Mouse (Mus musculus): ENCODE data around the gene Dclk2.

Gene Dclk2

DNA sequence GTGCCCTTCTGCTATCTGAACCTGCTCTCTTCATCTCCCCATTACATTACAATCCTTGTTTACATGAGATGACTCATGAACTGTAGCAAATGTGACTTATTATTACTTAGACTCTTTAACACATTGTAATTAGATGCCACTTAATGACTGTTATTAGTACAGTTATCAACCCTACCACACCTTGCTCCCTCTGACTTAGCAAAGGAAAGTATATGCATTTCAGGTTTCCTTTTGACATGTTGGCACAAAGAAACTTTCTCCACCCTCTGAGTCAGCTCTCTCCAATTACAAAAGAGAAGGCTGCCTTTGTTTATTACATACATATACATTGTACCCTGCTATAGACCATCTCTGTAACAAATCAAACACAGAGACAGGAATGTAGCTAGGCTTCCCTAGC lies 33.1 kb downstream of the Dclk2 start:
- no peak for DNase-seq

DNA sequence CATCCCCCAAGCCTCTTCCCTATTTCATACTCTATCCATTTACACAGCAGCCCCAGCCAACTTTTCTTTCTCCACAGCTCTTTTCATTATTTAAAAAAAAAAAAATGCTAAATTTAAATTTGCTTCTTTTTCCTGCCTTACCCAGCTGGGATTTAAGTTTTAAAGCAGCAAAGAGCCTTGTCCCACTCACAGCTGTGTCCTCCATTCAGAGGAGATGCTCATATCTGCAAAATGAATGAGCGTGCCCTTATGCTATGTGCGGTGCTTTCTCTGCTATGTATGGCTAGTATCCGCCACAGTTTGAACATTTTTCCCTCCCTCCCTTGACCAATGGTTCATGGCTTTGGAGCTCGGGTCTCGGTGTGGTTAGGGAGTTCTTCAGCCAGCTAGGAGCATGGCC lies 35.5 kb downstream of the Dclk2 start:
- no peak for DNase-seq

DNA sequence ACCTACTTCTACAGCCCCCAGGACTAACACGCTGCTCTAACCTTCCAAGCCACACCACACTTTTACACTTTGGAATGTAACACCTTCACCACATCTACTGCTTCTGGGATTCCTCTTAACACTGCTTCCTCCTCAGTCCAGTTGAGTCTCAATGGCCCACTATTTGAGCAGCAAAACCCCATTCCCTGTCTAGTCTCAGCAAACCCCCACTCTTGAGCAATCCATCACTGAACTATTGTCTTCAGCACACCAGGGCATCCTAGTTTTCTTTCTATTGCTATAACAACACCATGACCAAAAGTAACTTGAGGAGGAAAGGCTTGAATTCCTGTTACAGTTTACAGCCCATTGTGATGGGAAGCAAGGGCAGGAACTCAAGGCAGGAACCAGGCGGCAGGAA lies 36.2 kb downstream of the Dclk2 start:
- DNase-seq = no peak

DNA sequence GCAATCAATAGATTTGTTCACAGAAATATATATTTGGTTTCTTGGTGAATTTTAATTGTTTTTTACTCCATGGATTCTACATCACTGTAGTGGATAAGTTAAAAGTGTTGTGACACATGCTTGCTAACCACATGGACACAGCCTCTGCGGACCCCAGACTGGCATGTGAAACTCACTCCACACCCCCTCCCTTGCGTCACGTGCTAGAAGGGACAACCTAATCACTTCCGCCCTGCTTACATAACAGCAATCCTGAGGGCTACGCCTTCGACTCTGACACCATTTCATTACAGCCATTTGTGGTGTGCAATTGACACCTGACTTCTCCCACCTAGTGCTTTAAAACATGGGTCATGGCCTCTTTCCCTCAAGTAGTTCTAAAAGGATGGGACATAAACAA lies 36.7 kb downstream of the Dclk2 start:
- DNase-seq = no peak

DNA sequence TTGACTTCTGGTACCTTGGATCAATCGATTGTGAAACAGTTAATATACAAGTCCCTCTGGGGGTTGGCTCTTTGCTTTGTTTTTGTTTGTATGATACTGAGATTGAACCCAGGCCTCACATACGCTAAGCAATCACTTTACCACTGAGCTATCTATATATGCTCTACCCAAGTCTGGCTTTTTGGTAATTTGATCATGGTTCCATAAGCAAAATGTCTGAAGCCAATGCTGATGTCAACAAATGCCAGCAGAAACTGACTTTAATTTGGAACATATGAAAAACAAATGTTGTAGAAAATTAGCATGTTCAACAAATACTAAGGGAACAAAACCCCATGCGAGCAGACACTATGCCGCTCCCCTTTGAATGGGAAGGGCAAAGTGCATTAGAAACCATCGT lies 44.7 kb downstream of the Dclk2 start:
- DNase-seq = no peak

DNA sequence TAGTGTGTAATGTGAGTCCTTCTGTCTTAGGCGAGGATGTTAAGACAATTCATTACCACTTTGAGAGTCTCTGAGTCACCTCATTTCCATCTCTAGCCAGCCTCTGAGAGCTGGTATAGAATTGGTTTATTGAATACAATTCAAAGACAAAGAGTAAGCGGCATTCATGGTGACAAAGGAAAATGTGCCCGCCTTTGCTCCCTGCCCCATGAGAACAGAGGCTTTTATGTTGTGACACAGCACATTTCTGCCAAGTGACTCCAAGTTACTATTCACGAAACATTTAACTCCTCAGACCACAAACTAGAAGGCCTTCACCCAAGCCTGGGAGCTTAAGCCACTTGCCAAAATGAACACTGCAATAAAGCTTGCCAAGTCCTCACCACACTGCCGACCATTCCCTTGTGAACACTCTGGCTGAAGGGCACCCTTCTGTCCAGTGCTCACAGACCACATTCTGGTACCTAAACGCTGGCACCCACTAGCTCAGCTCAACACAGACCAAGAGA lies 47.5 kb downstream of the Dclk2 start:
- no peak for DNase-seq

DNA sequence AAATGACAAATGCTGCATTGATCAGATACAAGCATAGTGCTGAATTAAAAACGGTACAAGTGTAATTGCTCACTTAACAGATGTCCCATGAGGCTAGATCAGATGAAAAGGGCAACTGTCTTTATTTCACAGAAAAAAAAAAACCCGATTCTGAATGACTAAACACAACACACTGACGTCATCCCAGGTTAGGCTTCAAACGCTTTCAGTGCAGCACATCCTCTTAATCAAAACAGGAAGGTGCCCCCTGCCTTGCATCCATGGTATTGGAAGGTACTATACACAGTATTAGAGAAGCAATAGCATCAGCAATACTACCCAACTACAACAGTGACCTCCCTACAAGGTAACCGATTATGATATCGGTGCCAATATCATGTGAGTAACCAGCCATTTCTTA lies 49.7 kb downstream of the Dclk2 start:
- DNase-seq = no peak

DNA sequence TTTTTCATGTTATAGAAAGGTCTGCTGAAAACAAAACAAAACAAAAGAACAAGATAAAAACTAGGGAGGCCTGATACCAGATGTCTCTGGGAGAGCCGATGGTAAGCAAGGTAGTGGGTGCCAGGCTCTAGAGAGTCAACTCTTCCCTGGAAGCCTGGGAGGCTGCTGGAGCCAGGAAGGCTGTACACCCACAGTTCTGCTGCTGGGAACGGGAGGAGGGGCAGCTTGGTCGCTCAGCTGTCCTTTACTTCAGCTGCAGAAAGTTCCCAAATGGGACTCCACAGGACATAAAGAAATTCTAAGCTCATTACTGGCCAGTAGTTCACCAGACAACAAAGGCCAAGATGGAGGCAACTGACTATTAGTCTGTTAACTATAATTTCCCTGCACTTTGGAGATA lies 50.2 kb downstream of the Dclk2 start:
- DNase-seq = no peak

DNA sequence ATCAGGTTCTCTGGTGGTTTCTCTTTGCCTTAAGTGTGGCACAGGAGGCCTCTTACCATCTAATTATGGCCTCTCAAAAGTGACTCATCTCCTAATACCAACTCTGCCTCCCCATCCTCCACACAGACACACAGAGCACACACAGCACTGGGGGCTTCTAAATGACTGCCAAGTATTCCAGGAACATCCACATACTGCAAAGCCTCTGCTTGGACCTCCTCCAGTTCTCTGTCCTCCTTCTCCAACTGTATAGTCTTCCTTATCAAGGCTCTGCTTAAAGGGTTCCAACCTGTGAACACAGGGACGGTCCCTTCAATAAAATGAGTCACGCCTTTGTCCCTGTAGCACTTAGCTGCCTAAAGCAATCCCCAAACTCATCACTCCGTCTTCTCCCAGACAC lies 51.9 kb downstream of the Dclk2 start:
- DNase-seq = no peak

DNA sequence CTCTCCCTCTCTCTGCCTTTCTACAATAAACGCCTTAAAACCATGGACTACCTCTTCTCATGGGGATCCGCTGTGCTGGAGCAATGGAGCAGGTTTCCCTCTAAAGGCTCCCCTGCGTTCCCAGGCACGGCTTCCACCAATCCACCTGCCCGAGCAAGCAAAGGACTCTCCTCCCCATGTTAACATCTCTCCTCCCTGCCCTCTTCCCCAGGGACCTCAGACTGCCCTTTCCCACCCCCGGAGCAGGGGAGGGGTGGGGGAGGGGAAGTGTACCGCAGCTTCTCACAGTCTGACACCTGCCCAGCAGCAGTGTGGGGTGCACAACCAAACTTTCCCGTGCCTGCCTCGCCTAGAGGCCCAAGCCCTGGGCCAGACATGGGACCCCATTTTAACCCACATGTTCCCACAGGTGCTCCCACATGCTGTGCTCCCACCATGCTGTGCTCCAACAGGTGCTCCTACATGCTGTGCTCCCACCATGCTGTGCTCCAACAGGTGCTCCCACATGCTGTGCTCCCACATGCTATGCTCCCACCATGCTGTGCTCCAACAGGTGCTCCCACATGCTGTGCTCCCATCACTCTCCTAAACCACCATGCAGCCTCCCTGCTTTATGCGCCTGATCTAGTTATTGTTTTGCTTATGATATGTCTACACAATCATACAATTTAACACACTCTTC lies 57.2 kb downstream of the Dclk2 start:
- peak; percentile 33 for DNase-seq

DNA sequence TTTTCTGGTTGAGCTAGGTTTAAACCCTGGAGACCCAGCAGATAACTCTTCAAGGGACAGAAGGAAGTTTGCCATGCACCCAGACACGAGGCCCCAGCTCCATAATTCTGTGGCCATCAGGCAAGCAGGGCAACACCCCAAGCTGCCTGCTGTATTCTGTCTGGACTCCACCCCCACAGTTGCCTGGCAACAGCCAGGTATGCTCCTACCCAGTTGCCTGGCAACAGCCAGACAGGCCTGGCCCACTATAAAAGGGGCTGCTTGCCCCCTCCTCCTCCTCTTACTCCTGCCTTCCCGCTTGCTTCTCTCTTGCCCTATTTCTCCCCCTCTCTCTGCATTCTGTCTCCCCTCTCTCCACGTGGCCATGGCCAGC lies 57.7 kb downstream of the Dclk2 start:
- DNase-seq = peak; percentile 56

DNA sequence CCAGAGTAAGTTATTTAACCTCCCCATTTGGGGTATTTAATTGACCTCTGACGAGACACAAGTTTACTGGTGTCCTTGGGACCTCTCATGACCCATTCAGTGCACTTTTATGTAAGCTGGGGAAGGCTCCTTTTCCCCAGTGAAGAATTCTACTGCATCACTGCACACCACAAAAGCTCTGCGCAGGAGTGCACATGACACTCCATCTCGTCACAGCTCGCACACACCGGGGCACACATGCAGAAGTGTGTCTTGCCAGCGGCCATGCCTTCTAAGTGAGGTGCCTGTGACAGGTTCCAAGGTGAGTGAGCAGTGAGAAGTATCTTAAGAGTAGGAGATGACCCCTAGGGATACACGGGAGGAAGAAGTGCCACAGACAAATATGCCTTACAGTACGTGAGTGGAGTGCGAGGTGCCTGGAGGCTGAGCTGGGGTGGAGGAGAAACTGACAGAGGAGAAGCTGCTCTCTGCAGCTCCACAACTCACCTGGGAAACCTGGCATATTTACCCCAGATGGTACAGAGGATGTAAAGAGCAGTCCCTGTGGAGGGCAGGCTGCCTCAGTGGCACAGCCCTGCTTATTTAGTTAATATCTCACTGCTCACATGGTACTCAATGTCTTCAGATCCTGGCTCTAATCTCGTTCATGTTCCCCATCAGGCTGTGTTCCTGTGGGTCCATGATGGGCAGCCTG lies 58.3 kb downstream of the Dclk2 start:
- no peak for DNase-seq

DNA sequence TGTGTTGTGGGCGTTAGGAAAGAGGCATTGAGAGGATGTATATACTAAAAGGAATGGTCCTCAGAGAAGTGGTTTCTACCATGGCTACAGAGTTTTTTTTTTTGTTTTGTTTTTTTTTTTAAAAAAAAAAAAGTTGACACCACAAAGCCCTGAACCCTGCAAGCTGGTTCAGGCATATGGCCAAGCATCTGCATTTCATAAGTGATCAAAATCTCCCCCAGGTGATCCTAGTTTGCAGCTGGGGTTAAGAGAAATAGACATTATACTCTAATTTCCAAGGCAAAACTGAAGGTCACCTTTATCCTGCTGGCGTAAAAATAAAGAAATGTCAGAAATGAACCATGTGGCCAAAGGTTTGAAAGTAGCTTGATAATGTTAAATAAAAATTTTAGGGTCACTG lies 60.9 kb downstream of the Dclk2 start:
- DNase-seq = no peak

DNA sequence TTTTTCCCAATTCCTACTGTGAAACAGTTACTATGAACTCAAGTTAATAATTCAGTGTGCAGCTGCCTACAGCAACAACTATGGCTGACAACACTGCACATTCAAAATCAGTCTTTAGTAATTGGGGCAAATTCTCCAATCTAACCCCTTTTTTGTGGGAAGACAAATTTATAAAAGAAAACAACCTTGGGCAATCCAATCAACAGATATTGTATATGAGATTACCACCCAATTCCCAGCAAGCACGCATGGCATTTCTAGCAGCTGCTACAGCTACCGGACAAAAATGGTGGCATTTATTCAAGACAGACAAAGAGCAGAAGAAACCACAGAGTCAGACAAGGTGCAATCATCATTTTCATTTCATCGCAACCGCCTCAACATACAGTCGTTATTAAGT lies 62.0 kb downstream of the Dclk2 start:
- no peak for DNase-seq

DNA sequence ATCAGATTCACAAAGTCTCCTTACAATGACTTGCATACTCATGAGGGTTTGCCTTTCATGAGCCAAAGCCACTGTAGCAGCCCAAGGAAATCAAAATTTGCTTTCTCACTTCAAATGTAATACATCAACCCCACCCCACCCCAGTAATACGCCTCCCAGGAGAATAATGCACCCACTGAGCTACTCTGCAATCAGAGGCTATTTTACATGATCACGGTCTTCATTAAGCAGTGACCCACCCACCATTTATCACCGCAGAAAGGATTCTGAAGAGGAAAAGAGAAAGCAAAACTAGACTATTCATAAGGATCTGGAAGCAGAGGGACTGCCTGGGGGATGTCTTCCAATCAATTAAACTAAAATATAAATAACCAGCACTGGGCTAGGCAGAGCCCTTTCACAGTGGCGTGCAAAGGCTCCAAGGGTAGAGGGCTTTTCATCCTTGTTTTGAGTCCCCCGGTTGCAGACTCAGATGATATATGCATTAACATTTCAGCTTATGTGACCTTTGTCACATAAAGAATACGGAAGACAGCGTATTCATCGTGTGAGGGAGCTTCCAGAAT lies 62.7 kb downstream of the Dclk2 start:
- DNase-seq = no peak

DNA sequence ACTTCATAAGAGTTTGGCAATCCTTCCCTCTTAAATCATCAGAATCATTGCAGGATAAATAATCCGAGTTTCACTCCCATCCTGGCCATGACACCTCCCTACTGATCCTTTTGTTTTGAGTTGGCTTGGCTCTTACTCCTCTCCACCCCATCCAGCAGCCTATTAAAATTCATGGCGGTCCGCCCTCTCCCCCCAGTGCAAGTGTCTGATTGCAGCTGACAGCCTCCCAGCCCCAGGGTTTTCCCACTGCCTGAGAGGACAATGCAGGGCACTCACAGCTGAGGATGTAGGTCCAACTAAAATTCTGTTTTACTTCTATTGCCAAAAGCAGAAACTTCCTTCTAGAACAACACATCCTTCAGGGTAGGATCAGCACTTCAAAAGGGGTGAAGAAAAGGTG lies 67.8 kb downstream of the Dclk2 start:
- DNase-seq = peak; percentile 29

DNA sequence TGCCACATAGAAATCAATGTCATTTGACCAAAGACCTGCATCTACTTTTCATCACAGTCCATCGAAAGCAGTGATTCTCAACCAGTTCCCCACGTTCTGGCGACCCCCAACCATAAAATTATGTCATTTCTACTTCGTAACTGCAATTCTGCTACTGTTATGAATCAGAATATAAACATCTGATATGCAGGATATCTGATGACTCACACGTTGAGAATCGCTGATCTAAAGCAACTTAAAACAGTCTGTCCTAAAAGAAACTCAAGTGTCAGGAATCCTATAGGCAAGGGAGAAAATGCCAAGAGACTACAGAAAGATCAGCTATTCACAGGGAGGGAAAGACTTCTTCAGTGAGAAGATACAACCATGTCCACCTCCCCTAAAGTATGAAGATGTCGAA lies 69.5 kb downstream of the Dclk2 start:
- DNase-seq = no peak

DNA sequence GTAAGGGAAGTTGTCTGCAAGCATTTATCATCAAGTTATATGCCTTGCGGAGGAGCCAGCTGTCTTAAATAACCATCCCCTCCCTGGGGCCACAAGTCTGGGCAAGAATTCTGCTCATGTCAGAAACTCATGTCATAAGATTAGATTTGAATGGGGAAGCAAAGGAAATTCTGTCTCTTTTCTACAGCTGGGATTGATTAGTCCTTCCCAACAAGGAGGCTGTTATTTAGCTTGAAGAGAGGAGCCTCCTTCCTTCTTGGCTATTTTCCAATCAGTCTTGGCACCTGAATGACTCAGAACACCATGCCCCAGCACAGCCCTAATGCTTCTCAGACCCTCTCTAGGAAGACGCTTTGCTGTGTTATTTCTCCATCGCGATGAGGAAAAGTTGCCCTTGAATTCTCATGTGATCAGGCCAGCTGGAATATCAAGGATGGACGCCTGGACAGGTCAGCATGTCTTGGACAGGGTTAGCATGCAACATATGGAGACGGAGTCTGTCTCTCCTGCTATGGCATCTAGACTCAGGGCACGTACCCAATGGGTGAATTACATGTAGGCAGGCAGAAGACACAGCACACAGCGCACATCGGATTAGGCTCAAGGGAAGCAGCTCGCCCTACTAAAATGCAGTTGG lies 70.1 kb downstream of the Dclk2 start:
- DNase-seq = peak; percentile 85

DNA sequence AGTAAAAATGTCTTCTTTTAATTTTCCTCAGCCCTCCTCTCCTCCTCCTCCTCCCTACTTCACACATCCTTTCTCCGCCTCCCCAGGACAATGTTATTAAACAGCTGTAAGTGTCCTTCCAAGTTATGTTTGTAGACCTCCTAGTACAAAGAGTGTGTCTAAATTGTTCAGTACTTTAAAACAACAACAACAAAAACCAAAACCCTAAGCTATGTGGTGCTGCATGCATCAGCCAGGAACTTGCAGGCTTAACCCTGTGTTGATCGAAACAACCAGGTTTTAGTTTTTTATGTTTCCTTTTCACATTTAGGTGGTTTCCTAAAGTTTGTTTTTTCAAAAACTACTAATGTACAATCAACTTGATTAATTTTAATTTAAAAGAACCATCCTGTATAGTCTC lies 71.3 kb downstream of the Dclk2 start:
- no peak for DNase-seq

DNA sequence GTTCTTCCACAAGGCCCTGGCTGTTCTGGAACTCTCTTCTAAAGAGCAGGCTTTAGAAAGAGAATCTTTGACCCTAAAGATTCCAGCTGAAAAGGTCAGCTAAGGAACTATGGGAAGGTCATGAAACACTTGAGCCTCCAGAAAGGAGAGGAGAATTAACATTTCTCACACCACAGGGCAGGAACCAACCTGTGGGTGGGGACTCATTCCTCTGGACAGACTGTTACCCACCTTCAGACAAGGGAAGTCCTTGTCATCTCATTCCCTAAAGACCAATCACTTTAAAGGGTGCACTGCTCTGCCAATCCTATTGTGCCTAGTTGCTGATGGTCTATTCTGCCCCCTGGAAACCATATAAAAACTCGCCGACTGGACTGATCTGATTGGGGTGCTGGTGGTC lies 73.1 kb downstream of the Dclk2 start:
- no peak for DNase-seq

DNA sequence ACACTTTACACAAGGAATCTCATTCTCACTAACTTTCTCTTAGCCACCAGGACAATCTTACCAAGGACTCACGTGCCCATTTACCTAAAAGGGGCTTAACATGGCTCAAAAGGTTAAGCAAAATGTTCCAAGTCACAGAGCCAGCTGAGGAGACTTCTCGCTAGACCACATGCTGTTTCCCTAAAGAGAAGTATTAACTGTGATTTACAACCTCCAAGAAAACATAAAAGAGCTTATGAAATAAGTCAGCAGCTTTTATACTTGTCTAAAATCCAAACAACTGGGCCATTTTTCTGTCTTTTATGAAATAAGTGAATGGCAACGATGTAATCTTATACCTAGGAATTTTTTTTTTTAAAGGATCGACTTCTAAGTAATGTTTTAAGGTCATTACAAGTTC lies 74.6 kb downstream of the Dclk2 start:
- DNase-seq = no peak

DNA sequence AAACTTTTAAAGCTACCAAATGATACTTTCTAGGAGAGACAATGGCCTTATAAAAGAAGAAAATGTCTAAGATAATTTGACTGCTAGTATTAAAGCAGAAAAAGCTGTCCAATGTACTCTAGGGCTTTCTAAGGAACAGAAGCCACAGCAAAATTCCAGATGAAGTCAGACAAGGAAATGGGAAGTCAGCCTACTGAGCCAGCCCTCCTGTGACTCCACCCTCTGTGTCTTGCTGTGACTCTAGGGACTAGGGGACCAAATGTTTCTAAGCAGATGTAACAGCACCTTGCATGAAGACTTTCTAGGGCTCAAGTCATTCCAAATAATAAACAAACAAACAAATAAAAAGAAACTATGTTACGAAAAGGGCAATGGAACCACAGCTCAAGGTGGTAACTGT lies 75.1 kb downstream of the Dclk2 start:
- DNase-seq = no peak

DNA sequence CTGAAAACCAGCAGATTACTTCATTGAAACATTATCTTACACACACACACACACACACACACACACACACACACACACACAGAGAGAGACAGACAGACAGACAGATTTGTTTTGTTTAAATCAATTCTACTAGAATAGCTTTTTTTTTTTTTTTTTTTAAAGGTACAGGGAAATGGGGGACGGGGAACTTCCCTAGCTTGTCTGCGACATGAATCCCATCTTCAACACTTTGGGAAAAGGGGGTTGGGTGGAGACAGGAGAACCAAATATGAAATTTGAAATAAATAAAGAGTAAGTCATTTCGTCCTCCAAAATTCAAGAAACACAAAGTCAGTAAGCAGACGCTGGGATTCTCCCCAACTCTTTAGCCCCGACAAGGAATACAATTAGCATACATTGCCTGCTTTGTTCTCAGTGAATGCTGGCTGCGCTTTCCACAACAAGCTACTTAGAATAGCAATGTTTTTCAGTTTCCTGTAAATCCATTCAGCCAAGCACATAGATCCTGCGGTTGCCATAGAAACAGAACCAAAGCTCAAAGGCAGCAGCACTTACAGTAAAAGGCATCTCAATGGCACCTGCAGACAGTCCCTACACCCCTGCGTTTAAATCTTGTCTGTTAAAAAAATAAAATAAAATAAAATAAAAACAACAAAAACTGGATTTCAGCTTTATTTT lies 75.7 kb downstream of the Dclk2 start:
- no peak for DNase-seq

DNA sequence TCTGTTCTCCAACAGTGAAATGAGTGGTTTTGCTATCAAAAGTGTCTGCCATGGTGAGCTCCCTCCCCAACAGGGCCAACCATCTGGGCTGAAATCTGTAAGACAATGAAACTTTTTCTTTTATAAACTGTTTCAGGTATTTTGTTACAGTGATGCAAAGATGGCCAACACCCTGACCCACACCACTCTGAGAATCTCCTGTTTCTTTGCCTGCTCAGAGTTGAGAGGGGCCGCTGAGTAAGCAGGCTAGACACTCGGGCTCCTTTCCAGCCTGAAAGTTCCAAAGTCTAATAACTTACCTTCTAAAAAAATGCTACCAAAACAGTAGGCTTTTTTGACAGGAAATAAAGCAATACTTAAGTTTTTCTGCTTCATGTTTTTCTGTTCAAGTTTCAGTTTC lies 78.2 kb downstream of the Dclk2 start:
- DNase-seq = no peak
